In the genomic region with DNA sequence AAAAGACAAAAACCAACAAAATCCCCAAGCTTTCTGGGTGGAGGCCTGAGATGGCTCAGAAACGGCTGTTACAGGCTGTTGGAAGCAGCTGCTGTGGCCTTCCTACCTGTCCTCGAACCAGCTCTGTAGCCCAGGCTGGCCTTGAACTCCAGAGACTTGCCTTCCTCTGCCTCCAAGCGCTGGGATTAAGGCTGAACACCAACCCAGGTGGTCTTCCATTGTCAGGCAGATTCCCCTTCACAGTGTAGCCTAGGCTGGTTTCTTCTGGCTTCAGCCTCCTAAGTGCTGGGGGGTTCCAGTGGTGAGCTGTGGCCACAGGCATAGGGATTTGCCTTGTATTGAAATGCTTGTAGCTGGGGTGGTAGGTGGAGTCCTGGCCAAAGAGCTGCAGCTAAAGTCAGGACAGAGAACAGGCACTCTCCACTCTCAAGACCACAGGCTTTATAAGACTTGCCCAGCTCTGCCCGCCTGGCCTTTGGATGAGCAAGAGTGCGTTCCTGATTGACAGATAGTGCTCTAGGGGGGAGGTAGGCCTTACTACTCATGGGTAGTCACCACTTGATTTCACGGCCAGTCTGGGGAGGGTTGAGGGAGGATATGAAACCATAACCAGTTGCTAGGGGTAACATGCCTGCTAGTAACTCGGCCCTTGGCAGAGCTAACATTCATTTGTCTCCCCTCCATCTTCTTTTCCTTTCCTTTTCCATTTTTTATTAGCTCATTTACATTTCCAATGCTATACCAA, we compare ENCODE assay signal across 1 mouse cellular context.
A peak's percentile ranks its signal among the peaks of the same experiment; 100 is the strongest.
TF ChIP-seq lines count a peak whose summit lies in the region.

No protein-coding gene starts in this region.

TF ChIP-seq in CH12.LX, 34 proteins besides CTCF, POLR2A, EP300 and RAD21 (continued from another document):
- TF ChIP-seq ELF1 (IDR thresholded peaks at IDR 0.05; ENCODE audit: low read depth, low read length), result no peak
- TF ChIP-seq POLR2AphosphoS2 (IDR thresholded peaks at IDR 0.05; ENCODE audit: low read depth, low read length), result peak; percentile 83
- TF ChIP-seq CHD1 (IDR thresholded peaks at IDR 0.05; ENCODE audit: low read depth, low read length), result no peak
- no peak for TF ChIP-seq KAT2A (IDR thresholded peaks at IDR 0.05; ENCODE audit: insufficient replicate concordance, low read length)
- no peak for TF ChIP-seq TBP (conservative IDR thresholded peaks at IDR 0.05; ENCODE audit: low read depth, low read length)
- TF ChIP-seq ZNF384 (IDR thresholded peaks at IDR 0.05; ENCODE audit: low read depth, low read length), result no peak
- no peak for TF ChIP-seq ZC3H11A (IDR thresholded peaks at IDR 0.05; ENCODE audit: low read depth, low read length)
- no peak for TF ChIP-seq JUND (conservative IDR thresholded peaks at IDR 0.05; ENCODE audit: low read depth, low read length)
- TF ChIP-seq MXI1 (IDR thresholded peaks at IDR 0.05; ENCODE audit: low read depth, low read length), result 0 out of 2 replicates have a peak, but pooled peaks have one; percentile 35
- no peak for TF ChIP-seq JUN (IDR thresholded peaks at IDR 0.05; ENCODE audit: insufficient read depth, low read depth, low read length)
- no peak for TF ChIP-seq RCOR1 (conservative IDR thresholded peaks at IDR 0.05; ENCODE audit: low read depth, low read length)
- peak; percentile 58; the same call in 1 of the 2 replicates for TF ChIP-seq IRF4 (IDR thresholded peaks at IDR 0.05; ENCODE audit: low read depth, low read length)
- TF ChIP-seq NRF1 (IDR thresholded peaks at IDR 0.05; ENCODE audit: low read depth, low read length), result no peak
- TF ChIP-seq USF1 (IDR thresholded peaks at IDR 0.05; ENCODE audit: low read depth, low read length), result no peak
- no peak for TF ChIP-seq ZKSCAN1 (IDR thresholded peaks at IDR 0.05; ENCODE audit: borderline replicate concordance, low read depth, low read length)
- TF ChIP-seq ZMIZ1 (IDR thresholded peaks at IDR 0.05; ENCODE audit: low read depth, low read length), result no peak
- no peak for TF ChIP-seq MYC (IDR thresholded peaks at IDR 0.05; ENCODE audit: low read depth, low read length)
- no peak for TF ChIP-seq SIN3A (IDR thresholded peaks at IDR 0.05; ENCODE audit: low read length)
- no peak for TF ChIP-seq ETS1 (conservative IDR thresholded peaks at IDR 0.05; ENCODE audit: low read depth, low read length)
- no peak for TF ChIP-seq MAFK (IDR thresholded peaks at IDR 0.05; ENCODE audit: insufficient replicate concordance, low read length)
- no peak for TF ChIP-seq PAX5 (IDR thresholded peaks at IDR 0.05; ENCODE audit: low read length)
- TF ChIP-seq MAZ (IDR thresholded peaks at IDR 0.05; ENCODE audit: low read depth, low read length), result no peak
- TF ChIP-seq SMC3 (IDR thresholded peaks at IDR 0.05; ENCODE audit: low read depth, low read length), result no peak
- no peak for TF ChIP-seq MEF2A (IDR thresholded peaks at IDR 0.05; ENCODE audit: borderline replicate concordance, low read depth, low read length)
- TF ChIP-seq UBTF (IDR thresholded peaks at IDR 0.05; ENCODE audit: low read depth, low read length), result no peak
